Mouse (Mus musculus): ENCODE data around the gene Trrap.

GRCm38 (mm10) chr5:144859284-144859683 lies 91.8 kb downstream of the Trrap start:
- TF ChIP-seq CTCF (conservative IDR thresholded peaks at IDR 0.05 in 1 of 2, IDR thresholded peaks at IDR 0.05 in 1 of 2; ENCODE audit: low read depth in 2 of 2, low read length in 2 of 2): no peak
- no peak for TF ChIP-seq ZC3H11A (IDR thresholded peaks at IDR 0.05; ENCODE audit: low read depth, low read length)
